Mouse (Mus musculus) cerebellum, adult (tissue): ENCODE results near the gene Cyp2c65.
"Not testable (repeated sequence)": the region's sequence is repeated elsewhere in the genome, so short reads cannot be mapped to it uniquely, and the experiment has no call there.

Experiments used
- ATAC-seq: cut with Nextera tagmentation; 2 replicates; pipeline ENCODE4 v1.9.2; 2017; ENCODE audit warnings: mild to moderate bottlenecking, moderate library complexity, mixed read lengths; ENCODE audit not compliant: insufficient number of reproducible peaks, low FRiP score, low TSS enrichment

The Cyp2c65 gene

DNA sequence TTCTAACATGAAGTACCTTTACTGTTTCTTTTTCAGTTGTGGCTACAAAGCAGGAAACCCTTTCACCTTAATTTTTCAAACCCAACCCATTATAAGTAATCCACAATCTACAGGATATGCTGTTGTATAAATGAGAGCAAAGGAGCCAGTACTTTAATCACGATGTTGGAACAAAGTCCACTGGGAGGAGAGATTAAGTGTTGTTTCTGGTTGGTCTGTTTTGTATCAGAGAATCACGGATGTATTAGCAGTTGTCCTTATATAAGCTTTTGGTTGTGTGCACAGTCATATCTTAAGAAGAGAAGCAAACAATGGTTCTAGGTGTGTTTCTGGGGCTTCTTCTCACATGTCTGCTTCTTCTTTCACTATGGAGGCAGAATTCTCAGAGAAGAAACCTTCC is at the start of gene Cyp2c65:
Gene Cyp2c65 (plus strand): TSS at position 297 of the 400 bp plus-strand sequence.
- no peak for ATAC-seq

DNA sequence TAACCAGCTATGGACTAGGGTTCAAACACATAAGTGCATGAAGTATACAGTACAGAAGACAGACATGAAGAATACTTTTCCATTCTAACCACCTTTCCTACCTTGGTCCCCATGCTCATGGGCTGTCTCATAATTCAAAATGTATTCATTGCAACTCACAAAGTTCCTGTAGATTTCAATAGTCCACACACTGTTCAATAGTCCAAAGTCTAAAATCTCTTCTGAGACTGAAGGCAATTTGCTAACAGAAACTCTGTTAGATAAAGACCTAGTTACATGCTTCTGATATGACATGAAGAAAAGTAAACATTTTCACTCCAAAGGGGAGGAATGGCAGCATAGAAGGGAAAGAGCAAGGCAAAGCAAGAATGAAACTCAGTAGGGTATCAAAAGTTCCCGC is 2.9 kb upstream of the Cyp2c65 start:
- no peak for ATAC-seq

DNA sequence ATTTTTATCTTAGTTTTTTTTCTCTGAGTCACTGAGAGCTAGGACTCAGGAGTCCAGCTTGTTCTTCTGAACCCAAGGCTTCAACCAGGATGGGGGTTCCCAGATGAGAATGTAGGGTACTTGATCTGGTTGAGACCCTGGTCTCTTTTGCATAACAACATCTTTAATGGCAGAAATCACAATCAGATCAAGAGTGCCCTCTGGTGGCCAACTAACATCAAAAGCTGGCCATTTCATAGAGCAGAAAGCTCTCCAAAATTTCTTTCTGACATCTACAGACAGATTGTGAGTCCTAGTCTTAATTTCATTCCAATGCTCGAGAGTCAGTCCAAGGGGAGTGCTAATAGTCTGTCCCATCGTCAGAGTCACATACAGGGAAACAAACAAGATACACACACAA is 38.0 kb downstream of the Cyp2c65 start:
- ATAC-seq = not testable (repeated sequence)

DNA sequence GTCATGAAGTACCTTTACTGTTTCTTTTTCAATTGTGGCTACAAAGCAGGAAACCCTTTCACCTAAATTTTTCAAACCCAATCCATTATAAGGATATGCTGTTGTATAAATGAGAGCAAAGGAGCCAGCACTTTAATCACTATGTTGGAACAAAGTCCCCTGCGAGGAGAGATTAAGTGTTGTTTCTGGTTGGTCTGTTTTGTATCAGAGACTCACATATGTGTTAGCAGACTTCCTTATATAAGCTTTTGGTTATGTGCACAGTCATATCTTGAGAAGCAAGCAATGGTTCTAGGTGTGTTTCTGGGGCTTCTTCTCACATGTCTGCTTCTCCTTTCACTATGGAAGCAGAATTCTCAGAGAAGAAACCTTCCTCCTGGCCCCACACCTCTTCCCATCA is 52.8 kb downstream of the Cyp2c65 start, which contains the start of gene Cyp2c66:
Gene Cyp2c66 (plus strand): TSS at position 255 of the 400 bp plus-strand sequence.
- ATAC-seq = no peak
